Mouse (Mus musculus) heart, adult 2 months (tissue): ENCODE results near the gene Gabpb1.

Experiments used
- CTCF ChIP-seq: fragments of 200-600 bp; IDR thresholded peaks from 2 replicates; pipeline ENCODE4 v1.8.1; 2022; ENCODE audit warnings: antibody characterized with exemption, mild to moderate bottlenecking, moderate library complexity
- EP300 ChIP-seq: fragments of 200-500 bp; IDR thresholded peaks from 2 replicates; pipeline ENCODE4 v1.6.1; 2011; ENCODE audit warnings: low read depth, low read length, control low read depth; ENCODE audit not compliant: insufficient read depth
- POLR2A ChIP-seq: fragments of 200-500 bp; IDR thresholded peaks from 2 replicates; pipeline ENCODE4 v1.6.1; 2011; ENCODE audit warnings: mild to moderate bottlenecking, low read depth, low read length, control low read depth; ENCODE audit not compliant: insufficient read depth

DNA sequence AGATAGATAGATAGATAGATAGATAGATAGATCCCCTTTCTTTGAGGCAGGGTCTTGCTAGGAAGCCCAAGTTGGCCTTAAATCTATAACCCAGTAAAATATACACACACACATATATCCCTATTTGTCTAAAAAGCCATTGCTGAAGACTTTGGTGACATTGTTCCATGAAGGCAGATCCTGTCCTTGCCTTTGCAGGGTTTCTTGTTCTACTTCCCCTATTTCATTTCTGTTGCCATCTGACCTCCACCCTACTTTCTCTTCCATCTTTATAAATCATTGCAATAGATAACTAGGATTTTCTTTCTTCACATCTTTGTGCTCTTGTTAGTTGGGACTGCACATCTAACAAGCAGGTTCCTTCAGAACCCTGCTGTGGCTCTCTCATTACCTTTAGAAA lies 36.8 kb upstream of the Gabpb1 start:
- no peak for TF ChIP-seq CTCF
- TF ChIP-seq POLR2A, result no peak
- TF ChIP-seq EP300, result no peak
